Mouse (Mus musculus) heart, postnatal 36 days (tissue): ENCODE data around the gene Adam11. TPM values are rescaled to one million over a fixed set of nuclear protein-coding genes. Genes with fewer than 3 reads are reported as not detected.

Experiments used
- DNase-seq, 2 experiments: peaks; one replicate each; pipeline ENCODE4 v3.0.0; 2021 to 2022
- intact Hi-C: fragments of 180-260 bp; cut with DNase I; formaldehyde crosslinking; loops from one replicate; pipeline ENCODE4 v1.15.1; 2025
- total RNA-seq, 2 experiments: library from RNA; stranded (reverse); gene quantifications; 2 replicates each; pipeline ENCODE4 v1.2.3; 2021

Gene Adam11
- total RNA-seq, 2 experiments from 2014 or later, result 4.1 to 6.2 TPM

GRCm38 (mm10) chr11:102774621-102775141 is 13.4 kb downstream of the Adam11 start:
- DNase-seq, result peak; percentile 74 to 79
- intact Hi-C loops, result loop anchor here (1.0 to 5.0 kb wide), 3 partner anchors 78 to 218 kb away; no protein-coding TSS in a partner anchor

GRCm38 (mm10) chr11:102777598-102777997 is 16.4 kb downstream of the Adam11 start:
- DNase-seq, result peak; percentile 88 to 90
- intact Hi-C loops, result no loop called here

- intact Hi-C loops, result no loop called here
- DNase-seq, result no peak
Observed at GRCm38 (mm10) chr11:102778165-102778564, 16.9 kb downstream of the Adam11 start.

GRCm38 (mm10) chr11:102778597-102778996 is 17.4 kb downstream of the Adam11 start:
- intact Hi-C loops, result no loop called here
- DNase-seq, result no peak

GRCm38 (mm10) chr11:102779081-102779638 is 17.9 kb downstream of the Adam11 start:
- no peak for DNase-seq
- intact Hi-C loops, result no loop called here

- no peak for DNase-seq
- intact Hi-C loops, result loop anchor here (1.0 kb wide), 1 partner anchor 39 kb away; the partner anchor contains the start of gene Gjc1
Observed at GRCm38 (mm10) chr11:102779824-102780223, 18.6 kb downstream of the Adam11 start.

- intact Hi-C loops, result loop anchor here (1.0 kb wide), 1 partner anchor 39 kb away; the partner anchor contains the start of gene Gjc1
- peak in 1 of 2 experiments; percentile 52 for DNase-seq
Observed at GRCm38 (mm10) chr11:102780271-102780985, 19.2 kb downstream of the Adam11 start.

GRCm38 (mm10) chr11:102780986-102781351 is 19.7 kb downstream of the Adam11 start:
- DNase-seq, result no peak
- intact Hi-C loops, result loop anchor here (1.0 kb wide), 1 partner anchor 38 kb away; the partner anchor contains the start of gene Gjc1

GRCm38 (mm10) chr11:102781523-102781922 is 20.3 kb downstream of the Adam11 start:
- intact Hi-C loops, result no loop called here

GRCm38 (mm10) chr11:102783443-102783842 is 22.2 kb downstream of the Adam11 start:
- intact Hi-C loops, result no loop called here
- no peak for DNase-seq

More at GRCm38 (mm10) chr11:102781523-102781922, 20.3 kb downstream of the Adam11 start:
- DNase-seq, result no peak

GRCm38 (mm10) chr11:102787688-102788177 is 26.5 kb downstream of the Adam11 start:
- intact Hi-C loops, result no loop called here
- DNase-seq, result no peak

- intact Hi-C loops, result no loop called here
Observed at GRCm38 (mm10) chr11:102791682-102792445, 30.6 kb downstream of the Adam11 start.

GRCm38 (mm10) chr11:102794157-102794556 is 32.9 kb downstream of the Adam11 start:
- no peak for DNase-seq
- intact Hi-C loops, result no loop called here

More at GRCm38 (mm10) chr11:102791682-102792445, 30.6 kb downstream of the Adam11 start:
- no peak for DNase-seq

GRCm38 (mm10) chr11:102803453-102803852 is 42.2 kb downstream of the Adam11 start:
- no peak for DNase-seq
- intact Hi-C loops, result no loop called here

- intact Hi-C loops, result no loop called here
- no peak for DNase-seq
Observed at GRCm38 (mm10) chr11:102808246-102808645, 47.0 kb downstream of the Adam11 start.

GRCm38 (mm10) chr11:102810721-102811485 is 49.7 kb downstream of the Adam11 start:
- intact Hi-C loops, result no loop called here
- no peak for DNase-seq

- no peak for DNase-seq
- intact Hi-C loops, result no loop called here
Observed at GRCm38 (mm10) chr11:102814881-102815280, 53.6 kb downstream of the Adam11 start.

GRCm38 (mm10) chr11:102818121-102819020 is 57.1 kb downstream of the Adam11 start:
- intact Hi-C loops, result loop anchor here (1.0 to 2.0 kb wide), 2 partner anchors 34 to 38 kb away; no protein-coding TSS in a partner anchor
- DNase-seq, result peak; percentile 43 to 71
